Mouse (Mus musculus) megakaryocyte, embryonic 14.5 days (primary cell): ENCODE data around the gene Rabgap1.

Experiments
- FLI1 ChIP-seq: IDR thresholded peaks from 2 replicates; pipeline ENCODE4 v1.6.1; 2012; ENCODE audit warnings: low read length, inconsistent platforms, mixed read lengths
- GATA1 ChIP-seq: IDR thresholded peaks from 3 replicates; pipeline ENCODE4 v1.6.1; 2012; ENCODE audit warnings: mixed read lengths, low read length, inconsistent platforms, borderline replicate concordance

- no peak for TF ChIP-seq GATA1
- TF ChIP-seq FLI1: no peak
Observed at GRCm38 (mm10) chr2:37516030-37516710, 73.1 kb downstream of the Rabgap1 start, which contains the start of gene Gpr21.
